Mouse (Mus musculus) central nervous system, embryonic 18 days (tissue): ENCODE data around the gene Dstyk. TPM values are rescaled to one million over a fixed set of nuclear protein-coding genes. Genes with fewer than 3 reads are reported as not detected.

Source experiments
- polyA plus RNA-seq: library from polyadenylated mRNA; depleted of rRNA; stranded (reverse); fragments of >200 nt; gene quantifications from 2 replicates; pipeline ENCODE4 v1.2.3, GENCODE M21; 2012; rRNA removed

Dstyk gene
- 14.4 and 15.3 TPM in 2 replicates for polyA plus RNA-seq

GRCm38 (mm10) chr1:132417319-132418251 lies at the start of gene Dstyk:
Gene Dstyk (plus strand): TSS chr1:132417555.

DNA sequence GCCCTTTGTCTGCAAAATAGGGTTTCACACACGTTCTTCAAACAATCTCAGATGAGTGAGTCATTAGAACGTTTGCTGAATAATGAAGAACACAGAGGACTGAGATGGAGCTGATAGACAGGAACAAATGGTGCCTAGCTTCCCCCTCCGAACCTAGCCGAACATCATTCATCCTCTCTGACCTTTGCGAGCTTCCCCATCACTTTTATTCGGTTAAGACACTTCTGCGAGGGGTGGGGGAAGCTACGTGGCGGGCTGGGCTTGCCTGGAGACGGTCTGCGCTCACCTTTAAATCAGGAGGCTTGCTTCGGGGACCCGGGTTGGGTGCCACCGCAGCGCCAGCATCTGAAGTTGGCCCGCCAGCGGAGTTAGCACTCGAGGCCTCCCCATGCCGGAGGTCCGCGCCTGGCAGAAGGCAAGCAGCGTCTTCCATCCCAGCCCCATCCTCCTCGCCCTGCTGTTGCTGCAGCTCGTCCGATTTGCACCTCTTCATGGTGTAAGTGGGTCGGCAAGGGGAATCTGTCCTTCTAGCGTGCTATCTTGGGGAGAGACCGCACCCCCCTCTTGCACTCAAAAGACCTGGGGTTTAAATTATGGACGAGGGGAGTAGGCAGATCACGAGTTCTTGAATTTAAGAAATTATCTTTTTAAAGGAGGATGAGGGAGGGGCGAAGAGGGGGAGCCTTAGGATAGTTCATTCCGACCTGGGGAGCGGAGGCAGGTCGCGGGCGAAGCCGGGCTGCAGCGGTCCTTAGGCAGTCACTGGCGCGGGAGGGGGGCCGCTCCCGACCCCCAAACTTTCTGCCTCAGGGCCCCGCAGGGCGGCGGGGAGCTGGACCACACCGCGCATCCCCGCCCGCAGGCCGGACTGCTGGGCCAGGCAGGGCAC lies 26.4 kb upstream of the Dstyk start, which contains the start of gene Tmcc2:
TSS of gene Tmcc2 (minus strand) at position 591 of the 889 bp plus-strand sequence.

GRCm38 (mm10) chr1:132476928-132477691 lies 59.8 kb downstream of the Dstyk start, which contains the start of gene Rbbp5:
Gene Rbbp5 (plus strand): TSS chr1:132477365.

DNA sequence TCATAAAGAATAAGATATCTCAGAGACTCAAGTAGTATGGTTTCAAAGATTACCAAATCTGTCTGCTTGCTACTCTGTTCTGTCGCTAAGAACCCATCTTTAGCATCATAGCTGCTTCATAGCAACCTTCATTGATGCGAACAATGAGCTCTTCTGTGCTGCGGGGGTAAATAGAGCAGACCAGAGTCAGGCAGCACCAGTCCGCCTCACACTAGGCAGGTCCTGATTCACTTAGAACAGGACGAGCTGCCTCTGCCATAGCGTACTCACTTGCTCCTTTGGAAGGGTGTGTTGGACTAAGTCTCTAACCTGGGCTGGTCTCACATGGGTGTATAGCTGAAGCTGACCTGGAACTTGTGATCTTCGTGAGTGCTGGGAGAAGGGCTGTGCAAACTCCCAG lies 88.7 kb downstream of the Dstyk start, which contains the start of gene Tmem81:
TSS of gene Tmem81 (plus strand) at position 173 of the 400 bp plus-strand sequence.

Other genes starting within 250 kb of the Dstyk start
- 12.7 and 14.0 TPM in 2 replicates for gene Lemd1, start 226.1 kb upstream of the Dstyk start, polyA plus RNA-seq
- 10.7 and 11.1 TPM in 2 replicates for gene AC124108.1, start 226.1 kb upstream of the Dstyk start, polyA plus RNA-seq
- not detected in 2 replicates for gene Gm10188, start 187.8 kb upstream of the Dstyk start, polyA plus RNA-seq
- 7.9 and 8.0 TPM in 2 replicates for gene Klhdc8a, start 118.9 kb upstream of the Dstyk start, polyA plus RNA-seq
- gene Nuak2, start 101.4 kb upstream of the Dstyk start, polyA plus RNA-seq, result 10.4 TPM in 2 replicates
- gene Tmcc2, start 26.3 kb upstream of the Dstyk start, polyA plus RNA-seq, result 60.6 and 68.2 TPM in 2 replicates
- 46.0 and 47.6 TPM in 2 replicates for gene Rbbp5, start 59.8 kb downstream of the Dstyk start, polyA plus RNA-seq
- gene Tmem81, start 88.7 kb downstream of the Dstyk start, polyA plus RNA-seq, result 2.3 and 2.5 TPM in 2 replicates
- gene Cntn2, start 125.7 kb downstream of the Dstyk start, polyA plus RNA-seq, result 80.7 and 90.8 TPM in 2 replicates